Mouse (Mus musculus) small intestine, adult 2 months (tissue): Measurements from ENCODE around the gene Picalm. TPM values are rescaled to one million over a fixed set of nuclear protein-coding genes. Genes with fewer than 3 reads are reported as not detected.

Source experiments
- H3K27ac ChIP-seq: fragments of 200-500 bp; 2 replicates; pipeline ENCODE4 v1.5.1; 2012; ENCODE audit warnings: low read depth, low read length, control low read depth, inconsistent platforms; ENCODE audit not compliant: insufficient read depth
- H3K27me3 ChIP-seq: fragments of 200-500 bp; 2 replicates; pipeline ENCODE4 v1.6.1; 2012; ENCODE audit warnings: mild to moderate bottlenecking, moderate library complexity, low read length, inconsistent platforms; ENCODE audit not compliant: control insufficient read depth, insufficient read depth
- H3K36me3 ChIP-seq: fragments of 200-500 bp; 2 replicates; pipeline ENCODE4 v1.6.1; 2012; ENCODE audit warnings: mild to moderate bottlenecking, low read length, control low read depth, inconsistent platforms; ENCODE audit not compliant: control insufficient read depth, insufficient read depth
- H3K4me1 ChIP-seq: fragments of 200-500 bp; 2 replicates; pipeline ENCODE4 v1.6.1; 2012; ENCODE audit warnings: low read length, inconsistent platforms, mixed read lengths; ENCODE audit not compliant: control insufficient read depth, insufficient read depth, insufficient read length
- H3K4me3 ChIP-seq: fragments of 200-500 bp; 2 replicates; pipeline ENCODE4 v1.5.1; 2012; ENCODE audit warnings: low read depth, mild to moderate bottlenecking, control low read depth, inconsistent platforms, low read length, moderate library complexity
- CTCF ChIP-seq: fragments of 200-500 bp; IDR thresholded peaks from 2 replicates; pipeline ENCODE4 v1.5.1; 2012; ENCODE audit warnings: low read depth, mild to moderate bottlenecking, control low read depth, inconsistent platforms, low read length, moderate library complexity, mixed read lengths; ENCODE audit not compliant: insufficient replicate concordance, insufficient read length; ENCODE audit errors: extremely low read depth
- POLR2A ChIP-seq: fragments of 200-500 bp; IDR thresholded peaks from 2 replicates; pipeline ENCODE4 v1.6.1; 2012; ENCODE audit warnings: low read depth, mild to moderate bottlenecking, control low read depth, inconsistent platforms, low read length, moderate library complexity
- WGBS: fragments of 180-500 bp; shearing (Covaris S2); methylation state at CpG from one replicate; pipeline ENCODE4 v1.1.7; 2018; 5-methylcytosine and 5-hydroxymethylcytosine counted together
- polyA plus RNA-seq: library from polyadenylated mRNA; depleted of rRNA; stranded (reverse); fragments of >200 nt; gene quantifications from 2 replicates; pipeline ENCODE4 v1.2.3, GENCODE M21; 2012

Gene Picalm
- polyA plus RNA-seq, 1 experiment: 36.3 TPM

DNA sequence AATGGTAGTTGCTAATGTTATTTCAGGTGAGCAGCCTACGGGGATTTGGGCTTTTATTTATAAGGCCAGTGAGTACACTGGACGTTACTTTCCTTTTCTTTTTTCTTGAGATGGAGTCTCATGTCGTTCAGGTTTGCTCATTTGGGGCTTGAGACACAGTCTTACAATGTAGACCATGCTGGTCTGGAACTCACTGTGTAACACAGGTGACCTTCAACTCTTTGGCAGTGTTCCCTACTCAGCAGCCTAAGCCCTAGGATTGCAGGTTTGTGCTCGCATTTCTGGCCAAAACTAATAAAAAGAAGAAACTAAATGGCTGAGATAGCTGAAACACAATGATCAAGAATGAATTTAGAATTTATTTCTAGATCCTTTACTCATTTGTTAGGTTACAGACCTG lies 15.9 kb downstream of the Picalm start:
- peak overlapping the region; percentile 41 for H3K27ac ChIP-seq
- no peaks in the 10 kb centered on the region for H3K27me3 ChIP-seq
- TF ChIP-seq POLR2A (no peak), CTCF (no peak)
- peaks cover 4% of the 10 kb centered on the region; the same call in 1 of the 2 replicates for H3K36me3 ChIP-seq
- H3K4me3 ChIP-seq: no peak overlapping the region
- peaks cover 22% of the 10 kb centered on the region for H3K4me1 ChIP-seq
- 6% methylated on average over 4 of the region's 4 CpGs for WGBS

DNA sequence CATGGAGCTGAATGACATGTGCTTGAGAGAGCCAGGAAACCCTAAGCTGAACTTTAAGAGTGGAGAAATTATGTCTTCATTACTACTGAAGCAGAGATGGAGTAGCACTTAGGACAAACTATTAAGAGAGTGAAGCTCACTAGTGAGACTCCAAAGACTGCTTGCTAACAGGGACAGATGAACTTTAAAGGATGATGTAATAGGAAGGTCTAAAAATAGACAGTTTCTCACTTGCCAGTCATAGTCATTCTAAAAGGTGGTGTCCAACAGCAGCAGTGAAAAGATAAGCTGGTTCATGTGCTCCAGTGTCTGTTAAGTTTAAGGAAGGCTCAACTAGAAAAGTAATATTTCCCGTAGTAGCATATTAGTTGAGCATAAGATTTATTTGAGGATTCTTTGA lies 16.3 kb downstream of the Picalm start:
- Histone ChIP-seq H3K27me3 (no peaks in the 10 kb centered on the region), H3K4me1 (peaks cover 19% of the 10 kb centered on the region), H3K36me3 (peaks cover 6% of the 10 kb centered on the region; the same call in 1 of the 2 replicates), H3K27ac (peak overlapping the region; percentile 41; the same call in 1 of the 2 replicates), H3K4me3 (no peak overlapping the region)
- TF ChIP-seq CTCF (no peak), POLR2A (no peak)
- 6% methylated on average over 1 of the region's 1 CpGs for WGBS

DNA sequence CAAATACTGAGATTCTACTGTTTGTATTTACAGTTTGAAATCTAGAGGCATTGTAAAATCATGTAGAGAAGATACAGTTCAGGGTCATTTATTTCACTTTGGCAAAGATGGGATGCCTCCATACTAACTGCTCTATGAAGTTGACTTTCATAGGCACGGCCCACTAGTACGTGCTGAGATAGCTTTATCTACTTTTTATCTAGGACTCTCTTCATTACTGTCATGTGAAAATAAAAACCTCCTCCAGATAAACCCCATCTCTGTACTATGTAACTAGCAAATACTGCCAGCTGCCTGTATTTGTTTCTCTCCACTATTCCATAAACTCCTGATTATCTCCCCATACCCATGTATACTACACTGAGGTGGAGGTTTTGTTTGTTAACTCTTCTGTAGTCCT lies 18.0 kb downstream of the Picalm start:
- TF ChIP-seq CTCF (no peak), POLR2A (no peak)
- no peaks in the 10 kb centered on the region for H3K27me3 ChIP-seq
- 17% methylated on average over 2 of the region's 2 CpGs for WGBS
- H3K36me3 ChIP-seq: peaks cover 6% of the 10 kb centered on the region; the same call in 1 of the 2 replicates
- H3K27ac ChIP-seq: no peak overlapping the region
- H3K4me1 ChIP-seq: peaks cover 14% of the 10 kb centered on the region
- no peak overlapping the region for H3K4me3 ChIP-seq

DNA sequence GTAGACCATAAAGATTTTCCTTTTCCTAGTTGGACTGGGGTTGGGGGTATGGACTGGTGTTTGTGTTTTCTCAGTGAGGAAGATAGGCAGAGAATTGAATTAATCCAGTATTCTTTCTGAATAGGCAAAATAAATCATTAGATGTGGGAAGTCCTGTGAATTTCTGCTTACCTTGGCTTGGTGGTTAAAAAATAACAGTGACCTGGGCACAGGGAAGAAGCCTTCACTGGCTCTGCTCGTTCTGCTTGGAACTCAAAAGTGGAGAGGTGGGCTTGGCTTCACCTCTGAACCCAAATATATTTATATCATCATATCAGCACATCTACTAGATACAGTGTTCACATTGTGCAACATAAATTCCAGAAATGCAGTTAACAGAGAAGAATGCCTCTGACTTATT lies 18.5 kb downstream of the Picalm start:
- peaks cover 6% of the 10 kb centered on the region; the same call in 1 of the 2 replicates for H3K36me3 ChIP-seq
- H3K27me3 ChIP-seq: no peaks in the 10 kb centered on the region
- TF ChIP-seq CTCF: no peak
- TF ChIP-seq POLR2A: no peak
- peaks cover 13% of the 10 kb centered on the region for H3K4me1 ChIP-seq
- H3K4me3 ChIP-seq: no peak overlapping the region
- WGBS: 17% methylated on average over 1 of the region's 1 CpGs
- H3K27ac ChIP-seq: no peak overlapping the region

DNA sequence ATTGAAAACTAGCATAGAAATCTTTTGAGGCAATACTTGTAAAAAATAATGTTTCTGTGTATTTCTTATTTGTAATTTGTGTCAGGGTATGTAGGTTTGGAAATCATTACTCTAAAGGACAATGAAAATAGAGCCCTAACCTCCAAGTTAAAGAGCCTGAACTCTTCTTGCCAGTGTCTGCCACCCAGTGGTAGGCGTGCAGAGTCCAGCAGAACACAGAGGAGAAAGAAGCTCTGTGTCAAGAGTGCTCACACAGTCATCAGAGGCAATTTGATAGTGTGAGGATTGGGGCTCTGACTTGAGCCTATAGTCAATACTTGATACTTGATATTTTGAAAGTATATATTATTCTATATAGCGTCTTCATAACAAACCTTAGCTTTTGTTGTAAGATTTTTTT lies 20.3 kb downstream of the Picalm start:
- Histone ChIP-seq H3K27me3 (no peaks in the 10 kb centered on the region), H3K36me3 (peaks cover 6% of the 10 kb centered on the region; the same call in 1 of the 2 replicates), H3K4me3 (no peak overlapping the region), H3K27ac (no peak overlapping the region), H3K4me1 (peaks cover 11% of the 10 kb centered on the region)
- no peak for TF ChIP-seq POLR2A
- TF ChIP-seq CTCF: peak; percentile 80; the same call in 1 of the 2 replicates
- 29% methylated on average over 2 of the region's 2 CpGs for WGBS

DNA sequence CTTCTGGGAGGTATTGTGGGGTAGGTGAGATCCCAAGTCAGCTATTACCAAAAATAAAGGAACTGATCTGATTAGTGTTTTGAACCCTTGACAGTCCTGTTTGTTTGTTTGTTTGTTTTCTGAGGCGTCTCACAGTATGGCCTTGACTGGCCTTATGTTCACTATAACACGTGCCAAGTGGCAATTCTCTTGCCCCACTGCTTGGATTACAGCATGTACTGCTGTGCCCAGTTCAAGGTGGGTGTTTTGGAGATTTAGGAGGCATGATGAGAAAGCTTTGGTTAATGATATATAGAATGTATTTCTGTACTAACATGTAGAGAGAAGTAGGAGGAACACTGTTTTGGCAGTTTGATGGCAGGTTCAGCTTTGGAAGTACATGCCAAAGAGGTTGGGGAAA lies 28.0 kb downstream of the Picalm start:
- TF ChIP-seq CTCF (no peak), POLR2A (no peak)
- Histone ChIP-seq H3K4me3 (no peak overlapping the region), H3K27ac (no peak overlapping the region), H3K27me3 (no peaks in the 10 kb centered on the region), H3K36me3 (peaks cover 13% of the 10 kb centered on the region), H3K4me1 (peaks cover 3% of the 10 kb centered on the region; the same call in 1 of the 2 replicates)
- WGBS: 26% methylated on average over 2 of the region's 2 CpGs

DNA sequence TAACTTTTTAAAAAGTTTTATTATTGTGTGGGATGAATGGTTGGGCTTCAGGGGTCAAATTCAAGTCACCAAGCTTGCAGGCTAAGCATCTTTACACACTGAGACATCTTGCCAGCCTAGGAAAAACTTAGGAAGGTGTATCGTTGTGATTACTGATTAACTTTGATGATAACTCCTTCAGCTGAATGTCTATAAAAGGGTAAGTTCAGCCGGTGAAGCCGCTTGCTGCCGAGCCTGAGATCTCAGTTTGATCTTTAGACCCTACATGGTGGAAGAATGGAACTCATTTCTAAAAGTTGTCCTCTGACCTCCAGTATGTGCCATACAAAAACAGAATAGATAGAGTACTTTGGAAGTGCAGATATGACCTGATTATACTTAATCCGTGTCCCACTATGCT lies 30.6 kb downstream of the Picalm start:
- no peaks in the 10 kb centered on the region for H3K27me3 ChIP-seq
- peaks cover 23% of the 10 kb centered on the region for H3K36me3 ChIP-seq
- 35% methylated on average over 5 of the region's 5 CpGs for WGBS
- H3K4me1 ChIP-seq: peaks cover 3% of the 10 kb centered on the region; the same call in 1 of the 2 replicates
- no peak overlapping the region for H3K27ac ChIP-seq
- TF ChIP-seq CTCF (no peak), POLR2A (no peak)
- no peak overlapping the region for H3K4me3 ChIP-seq
